Mouse (Mus musculus) testis, adult 10 weeks (tissue): ENCODE results near the gene Gpx1. TPM values are rescaled to one million over a fixed set of nuclear protein-coding genes. Genes with fewer than 3 reads are reported as not detected.

ENCODE experiments used
- polyA plus RNA-seq: library from polyadenylated mRNA; stranded (reverse); fragments of 350-450 nt; fragmentation: Illumina TruSeq; extraction: RNeasy Lipid Tissue Mini Kit (QIAGEN cat#74804); gene quantifications from one replicate; pipeline ENCODE4 v1.2.3, GENCODE M21; 2014; ENCODE audit warnings: low read depth, low replicate concordance

Gpx1 gene
- polyA plus RNA-seq = 1.8 TPM

GRCm38 (mm10) chr9:108338886-108339781, at the start of gene Gpx1:
Gene Gpx1, plus strand, starts transcription at chr9:108338903.

GRCm38 (mm10) chr9:108290016-108290750, 48.5 kb upstream of the Gpx1 start, which contains the start of gene Nicn1:
Gene Nicn1, plus strand, starts transcription at chr9:108290429.

GRCm38 (mm10) chr9:108296453-108297355, 42.0 kb upstream of the Gpx1 start, which contains the start of gene Amt:
Gene Amt, plus strand, starts transcription at chr9:108296853.

GRCm38 (mm10) chr9:108305629-108306520, 32.8 kb upstream of the Gpx1 start, which contains the start of the genes Rhoa and Tcta:
Gene Rhoa, plus strand, starts transcription at chr9:108306129.
Gene Tcta, minus strand, starts transcription at chr9:108306160.

GRCm38 (mm10) chr9:108347540-108348289, 9.0 kb downstream of the Gpx1 start, which contains the start of gene Usp4:
Gene Usp4, plus strand, starts transcription at chr9:108347853.

Other genes starting within 250 kb of the Gpx1 start
- gene Apeh, start 244.3 kb upstream of the Gpx1 start, polyA plus RNA-seq = 6.3 TPM
- gene Bsn, start 148.5 kb upstream of the Gpx1 start, polyA plus RNA-seq = 0.27 TPM
- 10.4 TPM for gene Dag1, start 74.9 kb upstream of the Gpx1 start, polyA plus RNA-seq
- gene Nicn1, start 48.5 kb upstream of the Gpx1 start, polyA plus RNA-seq = 24.1 TPM
- 1.4 TPM for gene Amt, start 42.0 kb upstream of the Gpx1 start, polyA plus RNA-seq
- 114 TPM for gene Rhoa, start 32.8 kb upstream of the Gpx1 start, polyA plus RNA-seq
- 17.0 TPM for gene Tcta, start 32.7 kb upstream of the Gpx1 start, polyA plus RNA-seq
- gene Usp4, start 8.9 kb downstream of the Gpx1 start, polyA plus RNA-seq = 93.9 TPM
- gene 1700102P08Rik, start 53.9 kb downstream of the Gpx1 start, polyA plus RNA-seq = 278 TPM
- gene Ccdc36, start 89.6 kb downstream of the Gpx1 start, polyA plus RNA-seq = 8.6 TPM
- gene BC048562, start 97.6 kb downstream of the Gpx1 start, polyA plus RNA-seq = 10.4 TPM
- gene Ccdc71, start 121.6 kb downstream of the Gpx1 start, polyA plus RNA-seq = 3.0 TPM
- gene Klhdc8b, start 122.7 kb downstream of the Gpx1 start, polyA plus RNA-seq = 1.3 TPM
- 2.0 TPM for gene Lamb2, start 140.8 kb downstream of the Gpx1 start, polyA plus RNA-seq
- 14.4 TPM for gene Usp19, start 151.7 kb downstream of the Gpx1 start, polyA plus RNA-seq
- 74.8 TPM for gene Qars, start 168.8 kb downstream of the Gpx1 start, polyA plus RNA-seq
- 151 TPM for gene Qrich1, start 177.9 kb downstream of the Gpx1 start, polyA plus RNA-seq
- gene Impdh2, start 221.4 kb downstream of the Gpx1 start, polyA plus RNA-seq = 69.5 TPM
- gene Ndufaf3, start 228.5 kb downstream of the Gpx1 start, polyA plus RNA-seq = 28.8 TPM
- 5.2 TPM for gene Dalrd3, start 231.0 kb downstream of the Gpx1 start, polyA plus RNA-seq
- 0.83 TPM for gene Wdr6, start 239.8 kb downstream of the Gpx1 start, polyA plus RNA-seq